Mouse (Mus musculus) left cerebral cortex, adult 2 months (tissue): ENCODE measurements around the gene Sort1. TPM values are rescaled to one million over a fixed set of nuclear protein-coding genes. Genes with fewer than 3 reads are reported as not detected.

ENCODE experiments used
- DNase-seq, 2 experiments: peaks; one replicate each; pipeline ENCODE4 v3.0.0; 2021 to 2022; ENCODE audit warnings: low spot score in 2 of 2, mixed read lengths in 1 of 2; ENCODE audit errors: extremely low spot score in 1 of 2
- H3K27ac ChIP-seq: fragments of 200-600 bp; 2 replicates; pipeline ENCODE4 v1.8.1; 2022
- H3K4me3 ChIP-seq: fragments of 200-600 bp; 2 replicates; pipeline ENCODE4 v1.8.1; 2022
- CTCF ChIP-seq: fragments of 200-600 bp; IDR thresholded peaks from 2 replicates; pipeline ENCODE4 v1.8.1; 2022; ENCODE audit warnings: antibody characterized with exemption, mild to moderate bottlenecking, moderate library complexity
- intact Hi-C: fragments of 180-260 bp; cut with DNase I; formaldehyde crosslinking; loops from one replicate; pipeline ENCODE4 v1.15.1; 2025
- total RNA-seq, 2 experiments: library from RNA; stranded (reverse); gene quantifications; 2 replicates each; pipeline ENCODE4 v1.2.3; 2021

Sort1 gene
- total RNA-seq, 2 experiments from 2014 or later, result 310 to 316 TPM

DNA sequence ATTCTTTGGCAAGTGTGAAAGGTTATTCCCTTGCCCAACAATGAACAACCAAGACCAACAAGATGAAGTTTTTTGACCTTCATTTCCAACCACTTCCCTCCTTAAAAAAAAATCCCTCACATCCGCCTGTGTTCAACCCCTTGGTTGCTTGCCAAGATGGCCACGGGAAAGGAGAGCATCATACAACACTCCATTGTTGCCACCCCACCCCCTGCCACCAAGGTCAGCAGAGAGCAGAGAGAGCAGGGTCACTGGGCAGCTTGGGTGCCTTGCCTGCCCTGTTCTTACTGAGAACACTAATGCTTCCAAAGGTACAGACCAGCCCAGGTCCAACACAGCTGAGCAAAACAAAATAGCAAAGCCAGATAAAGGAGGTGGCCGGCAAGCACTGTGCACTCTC, 88.4 kb downstream of the Sort1 start:
- TF ChIP-seq CTCF, result no peak

DNA sequence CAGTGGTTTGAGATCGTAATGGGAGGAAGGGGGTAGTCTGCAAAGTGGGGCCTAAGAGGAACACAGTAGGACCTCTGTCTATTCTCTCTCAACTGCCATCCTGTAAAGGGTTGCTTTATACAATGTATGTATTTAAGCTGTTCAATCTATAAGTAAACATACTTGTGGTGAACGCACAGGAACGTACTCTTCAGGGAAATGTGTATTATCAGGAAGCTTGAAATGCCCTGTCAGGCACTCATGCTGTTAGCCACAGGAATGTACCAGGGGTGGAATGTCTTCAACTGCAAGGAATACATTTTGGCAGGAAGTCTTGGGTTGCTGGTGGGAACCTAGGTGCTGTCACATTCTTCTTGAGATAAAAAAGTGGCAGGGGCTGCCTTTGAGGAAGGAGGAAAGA, 88.8 kb downstream of the Sort1 start:
- no peak for TF ChIP-seq CTCF
- DNase-seq, result no peak
- H3K27ac ChIP-seq, result no peak overlapping the region
- H3K4me3 ChIP-seq, result no peak overlapping the region
- intact Hi-C loops, result no loop called here

More for the DNA sequence above, 88.4 kb downstream of the Sort1 start:
- no peak overlapping the region for H3K27ac ChIP-seq
- no peak overlapping the region for H3K4me3 ChIP-seq
- intact Hi-C loops, result no loop called here
- DNase-seq, result no peak

DNA sequence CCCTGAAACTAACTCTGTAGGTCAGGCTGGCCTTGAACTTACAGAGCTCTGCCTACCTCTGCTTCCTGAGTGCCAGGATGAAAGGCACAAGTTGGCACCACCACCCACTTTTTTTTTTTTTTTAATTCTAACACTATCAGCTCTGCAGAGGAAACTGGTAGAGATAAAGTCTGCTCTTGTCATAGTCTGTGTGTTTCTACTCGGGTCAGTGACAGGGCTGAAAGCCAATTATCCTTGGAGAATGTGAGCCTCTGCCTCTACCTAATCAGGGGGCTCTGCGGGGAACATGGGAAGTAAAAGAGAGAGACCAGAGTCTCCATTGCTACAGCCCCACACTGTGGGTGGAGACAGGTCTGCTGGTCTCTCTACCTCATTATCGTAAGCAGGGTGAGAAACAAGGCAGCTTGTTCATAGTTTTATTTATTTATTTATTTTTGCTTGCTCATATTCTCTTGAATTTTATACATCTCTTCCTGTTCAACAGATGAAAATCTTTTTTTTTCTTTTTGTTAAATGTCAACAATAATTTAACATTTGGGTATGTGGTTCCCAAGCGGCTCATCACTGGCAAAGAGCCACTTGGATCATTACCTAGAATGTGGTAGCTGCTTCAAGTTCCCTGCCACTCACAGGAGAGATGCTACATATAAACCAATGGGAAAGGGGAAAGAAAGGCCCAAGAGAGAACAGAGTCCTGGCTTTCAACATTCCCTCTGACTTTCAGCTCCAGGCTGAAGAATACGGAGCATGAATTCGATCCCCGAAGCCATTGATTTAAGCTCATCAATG, 95.2 kb downstream of the Sort1 start:
- intact Hi-C loops, result no loop called here
- Histone ChIP-seq H3K27ac (peak overlapping the region; percentile 49), H3K4me3 (no peak overlapping the region)
- TF ChIP-seq CTCF, result no peak
- DNase-seq, result no peak

- H3K27ac ChIP-seq, result peak overlapping the region; percentile 50
- intact Hi-C loops, result loop anchor here (5.0 kb wide), 1 partner anchor 83 kb away; no protein-coding TSS in a partner anchor
- TF ChIP-seq CTCF, result peak; percentile 5
Measured at GRCm38 (mm10) chr3:108380695-108381094, 96.8 kb downstream of the Sort1 start.

GRCm38 (mm10) chr3:108381945-108382875, 98.3 kb downstream of the Sort1 start:
- Histone ChIP-seq H3K27ac (peak overlapping the region; percentile 84), H3K4me3 (0 out of 2 replicates have a peak overlapping the region, but pooled peaks have one; percentile 0)
- no peak for DNase-seq
- no peak for TF ChIP-seq CTCF
- intact Hi-C loops, result loop anchor here (2.0 to 5.0 kb wide), 2 partner anchors 23 to 85 kb away; no protein-coding TSS in a partner anchor

More at GRCm38 (mm10) chr3:108380695-108381094, 96.8 kb downstream of the Sort1 start:
- no peak overlapping the region for H3K4me3 ChIP-seq
- DNase-seq, result no peak

DNA sequence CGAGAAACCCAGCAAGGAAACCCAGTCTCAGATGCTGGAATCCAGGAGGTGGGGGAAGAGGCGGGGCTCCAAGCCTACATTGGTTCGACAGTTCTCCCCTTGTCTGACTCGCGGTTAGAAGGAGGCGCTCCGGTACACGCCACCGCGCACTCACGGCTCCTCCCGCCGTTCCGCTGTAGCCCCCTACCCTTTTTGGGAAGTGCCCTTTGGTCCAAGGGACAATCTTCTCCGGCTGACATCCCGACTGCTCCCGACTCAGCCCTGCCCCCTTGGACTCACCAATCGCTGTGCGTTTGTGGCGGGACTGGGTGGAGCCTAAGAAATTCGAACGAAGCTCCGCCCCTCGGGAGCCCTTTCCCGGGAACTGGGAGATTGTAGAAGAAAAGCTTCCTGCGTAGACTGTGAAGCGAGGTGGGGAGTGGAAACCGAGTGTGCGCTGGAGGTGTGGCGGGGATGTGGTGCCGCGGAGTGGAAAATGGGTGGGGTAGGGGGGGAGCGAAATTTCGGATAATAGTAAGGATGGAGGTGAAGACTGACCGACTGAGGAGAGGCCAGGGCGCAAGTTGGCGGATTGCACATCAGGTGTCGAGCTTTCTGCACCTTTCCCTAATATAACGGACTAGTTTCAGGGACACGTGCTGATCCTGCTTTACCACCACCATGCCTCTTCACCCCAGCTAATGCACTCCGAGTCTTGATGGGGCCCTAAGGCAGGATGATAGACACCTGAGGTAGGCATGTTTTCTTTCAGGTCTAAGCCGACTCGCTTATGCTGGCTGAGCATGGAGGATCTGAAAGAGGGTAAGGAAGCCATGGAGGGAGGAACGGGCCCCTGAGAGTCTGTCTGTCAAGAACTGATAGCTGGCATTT, 99.8 kb downstream of the Sort1 start, which contains the start of gene Psrc1:
Psrc1 (plus strand) TSS at position 355 of the 870 bp plus-strand sequence.
- DNase-seq, result peak; percentile 82 to 84
- no peak for TF ChIP-seq CTCF
- Histone ChIP-seq H3K4me3 (peak within 1 kb of the TSS; percentile 65), H3K27ac (peak within 1 kb of the TSS; percentile 84)
- intact Hi-C loops, result loop anchor here (2.0 to 5.0 kb wide), 2 partner anchors 25 to 86 kb away; no protein-coding TSS in a partner anchor

DNA sequence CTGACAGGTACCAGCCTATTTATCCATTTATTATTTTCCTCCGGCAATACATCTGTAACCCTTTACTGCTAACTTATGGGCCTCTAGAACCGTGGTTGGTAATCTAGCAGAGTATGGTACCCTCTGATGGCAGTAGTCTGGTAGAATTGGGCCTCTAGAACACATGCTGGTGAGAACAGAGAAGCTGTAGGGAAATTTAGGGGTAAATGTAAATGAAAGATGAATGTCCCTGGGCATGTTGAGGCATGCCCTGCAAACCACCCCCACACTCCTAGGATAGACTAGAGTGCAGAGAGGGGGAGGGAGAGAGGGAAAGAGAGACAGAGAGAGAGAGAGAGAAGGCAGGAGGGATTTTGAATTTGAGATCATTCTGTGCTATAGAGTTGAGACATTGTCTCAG, 100.5 kb downstream of the Sort1 start:
- peak overlapping the region; percentile 82 for H3K27ac ChIP-seq
- no peak for TF ChIP-seq CTCF
- DNase-seq, result no peak
- intact Hi-C loops, result loop anchor here (5.0 kb wide), 1 partner anchor 87 kb away; no protein-coding TSS in a partner anchor
- H3K4me3 ChIP-seq, result peak overlapping the region; percentile 65

DNA sequence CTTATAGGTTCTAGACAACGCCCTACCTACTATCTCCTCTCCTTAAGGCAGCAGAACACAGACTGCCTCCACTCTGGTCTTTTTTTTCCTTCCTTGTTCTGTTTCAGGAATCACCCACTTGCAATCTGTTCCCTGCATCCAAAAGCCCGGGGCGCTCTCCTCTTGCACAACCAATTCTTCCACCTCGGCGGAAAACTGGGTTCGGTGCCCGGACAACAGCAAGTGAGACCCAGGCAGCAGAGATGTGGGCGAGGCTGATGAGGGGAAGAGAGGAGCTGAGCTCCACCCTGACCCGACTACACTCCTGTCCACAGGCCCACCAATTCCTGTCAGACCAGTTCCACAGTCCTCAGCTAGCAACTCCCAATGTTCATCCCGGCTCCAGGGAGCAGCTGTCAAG, 102.3 kb downstream of the Sort1 start:
- H3K4me3 ChIP-seq, result no peak overlapping the region
- intact Hi-C loops, result loop anchor here (5.0 kb wide), 1 partner anchor 219 kb away; no protein-coding TSS in a partner anchor
- peak; percentile 53 to 76 for DNase-seq
- no peak for TF ChIP-seq CTCF
- H3K27ac ChIP-seq, result peak overlapping the region; percentile 83

DNA sequence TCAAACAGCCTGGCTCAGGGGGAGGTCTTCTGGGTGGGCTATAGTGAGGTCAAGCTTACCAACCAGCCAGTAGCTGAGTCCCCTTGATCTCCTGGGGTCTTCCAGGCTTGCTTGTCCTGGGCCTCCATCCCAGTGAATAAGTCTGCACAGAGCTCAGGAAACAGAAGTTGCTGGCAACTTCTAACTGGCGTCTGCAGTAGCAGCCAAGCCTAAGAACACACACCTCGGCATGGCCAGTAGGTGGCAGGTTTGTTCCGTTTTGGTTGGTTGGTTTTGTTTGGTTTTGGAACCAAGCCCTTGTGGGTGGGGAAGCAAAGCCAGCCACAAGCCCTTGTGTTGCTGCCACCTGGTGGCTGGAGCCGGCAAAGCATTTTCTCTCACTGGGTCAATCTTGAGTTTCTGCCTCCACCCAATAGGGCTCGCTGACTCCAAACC, 105.2 kb downstream of the Sort1 start:
- intact Hi-C loops, result loop anchor here (1.0 to 5.0 kb wide), 2 partner anchors 106 to 222 kb away; no protein-coding TSS in a partner anchor

DNA sequence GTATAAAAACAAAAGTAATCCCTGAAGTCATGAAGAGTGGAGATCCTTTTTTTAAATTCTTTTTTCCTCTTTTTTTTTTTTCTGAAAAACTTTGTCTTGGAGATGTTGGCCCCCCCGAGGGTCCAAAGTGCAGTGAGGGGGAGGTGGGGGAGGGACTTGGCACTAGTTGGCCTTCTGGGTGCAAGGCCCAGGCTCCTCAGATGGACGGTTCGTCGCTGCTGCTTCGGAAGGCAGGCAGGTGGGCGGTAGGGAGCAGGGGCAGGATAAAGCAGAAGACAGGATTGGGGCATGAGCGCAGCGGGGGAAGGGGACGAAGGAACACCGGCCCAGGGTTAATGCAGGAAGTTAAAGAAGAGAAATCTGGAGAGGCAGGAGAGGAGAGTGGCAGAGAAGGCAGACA, 108.4 kb downstream of the Sort1 start:
- DNase-seq, result no peak
- no peak for TF ChIP-seq CTCF
- intact Hi-C loops, result no loop called here

More for the DNA sequence above, 105.2 kb downstream of the Sort1 start:
- DNase-seq, result peak; percentile 93 to 98
- Histone ChIP-seq H3K4me3 (no peak overlapping the region), H3K27ac (peak overlapping the region; percentile 58)
- TF ChIP-seq CTCF, result peak; percentile 99

More for the DNA sequence above, 108.4 kb downstream of the Sort1 start:
- no peak overlapping the region for H3K27ac ChIP-seq
- H3K4me3 ChIP-seq, result no peak overlapping the region
